Mouse (Mus musculus) forebrain, embryonic 12.5 days (tissue): ENCODE measurements around the gene Spsb1. TPM values are rescaled to one million over a fixed set of nuclear protein-coding genes. Genes with fewer than 3 reads are reported as not detected.

ENCODE experiments used
- ATAC-seq: fragments of 200-750 bp; cut with Nextera tagmentation; 2 replicates; pipeline ENCODE4 v1.8.0; 2017; ENCODE audit warnings: moderate TSS enrichment; ENCODE audit not compliant: low FRiP score
- H3K27ac ChIP-seq: fragments of 300-500 bp; sonication (generic); 2 replicates; pipeline ENCODE4 v1.5.1; 2016; ENCODE audit warnings: mild to moderate bottlenecking
- H3K27me3 ChIP-seq: fragments of 300-500 bp; sonication (generic); 2 replicates; pipeline ENCODE4 v1.6.1; 2016; ENCODE audit warnings: mild to moderate bottlenecking
- H3K36me3 ChIP-seq: fragments of 300-500 bp; sonication (generic); replicated peaks from 2 replicates; pipeline ENCODE4 v1.6.1; 2016; ENCODE audit warnings: mild to moderate bottlenecking
- H3K4me1 ChIP-seq: fragments of 300-500 bp; sonication (generic); 2 replicates; pipeline ENCODE4 v1.6.1; 2016
- H3K4me2 ChIP-seq: fragments of 300-500 bp; sonication (generic); 2 replicates; pipeline ENCODE4 v1.6.1; 2016; ENCODE audit warnings: mild to moderate bottlenecking, moderate library complexity
- H3K4me3 ChIP-seq: fragments of 300-500 bp; sonication (generic); replicated peaks from 2 replicates; pipeline ENCODE4 v1.5.1; 2016; ENCODE audit warnings: mild to moderate bottlenecking
- H3K9ac ChIP-seq: fragments of 300-500 bp; sonication (generic); 2 replicates; pipeline ENCODE4 v1.6.1; 2016; ENCODE audit warnings: mild to moderate bottlenecking
- H3K9me3 ChIP-seq: fragments of 300-500 bp; sonication (generic); 2 replicates; pipeline ENCODE4 v1.6.1; 2016
- WGBS: fragments of 180-500 bp; shearing (Covaris S2); methylation state at CpG from one replicate; pipeline ENCODE4 v1.1.7; 2016; 5-methylcytosine and 5-hydroxymethylcytosine counted together
- polyA plus RNA-seq: library from polyadenylated mRNA; unstranded; fragments of >200 nt; fragmentation: Nextera tagmentation; extraction: Ambion mirVana; gene quantifications from 2 replicates; pipeline ENCODE4 v1.2.1, GENCODE M21; 2016

The Spsb1 gene
- polyA plus RNA-seq, 1 experiment from 2014 or later = 8.1 TPM

DNA sequence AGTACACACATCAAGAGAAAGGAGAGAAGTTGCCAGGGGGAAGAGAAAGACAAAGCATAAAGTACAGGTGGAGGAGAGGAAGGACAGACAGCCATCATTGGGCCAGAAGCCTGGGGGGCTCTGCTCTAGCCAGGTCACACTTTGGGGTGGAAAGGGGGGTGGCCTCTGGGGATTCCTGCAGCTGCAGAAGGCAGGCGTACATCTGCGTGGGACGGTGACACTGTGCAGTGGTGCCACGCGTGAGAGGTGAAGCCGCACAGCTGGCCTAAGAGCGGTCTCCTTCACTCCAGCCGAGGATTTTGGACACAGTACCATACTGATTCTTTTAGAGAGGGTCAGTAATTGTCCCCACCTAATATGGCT, 37.8 kb upstream of the Spsb1 start:
- Histone ChIP-seq H3K4me3 (no peak overlapping the region), H3K36me3 (no peaks in the 10 kb centered on the region), H3K27ac (no peak overlapping the region), H3K9me3 (no peaks in the 10 kb centered on the region), H3K4me2 (no peak overlapping the region), H3K9ac (no peak overlapping the region), H3K27me3 (peaks cover 26% of the 10 kb centered on the region), H3K4me1 (peaks cover 27% of the 10 kb centered on the region)
- ATAC-seq = no peak
- 94% methylated on average over 8 of the region's 8 CpGs for WGBS

DNA sequence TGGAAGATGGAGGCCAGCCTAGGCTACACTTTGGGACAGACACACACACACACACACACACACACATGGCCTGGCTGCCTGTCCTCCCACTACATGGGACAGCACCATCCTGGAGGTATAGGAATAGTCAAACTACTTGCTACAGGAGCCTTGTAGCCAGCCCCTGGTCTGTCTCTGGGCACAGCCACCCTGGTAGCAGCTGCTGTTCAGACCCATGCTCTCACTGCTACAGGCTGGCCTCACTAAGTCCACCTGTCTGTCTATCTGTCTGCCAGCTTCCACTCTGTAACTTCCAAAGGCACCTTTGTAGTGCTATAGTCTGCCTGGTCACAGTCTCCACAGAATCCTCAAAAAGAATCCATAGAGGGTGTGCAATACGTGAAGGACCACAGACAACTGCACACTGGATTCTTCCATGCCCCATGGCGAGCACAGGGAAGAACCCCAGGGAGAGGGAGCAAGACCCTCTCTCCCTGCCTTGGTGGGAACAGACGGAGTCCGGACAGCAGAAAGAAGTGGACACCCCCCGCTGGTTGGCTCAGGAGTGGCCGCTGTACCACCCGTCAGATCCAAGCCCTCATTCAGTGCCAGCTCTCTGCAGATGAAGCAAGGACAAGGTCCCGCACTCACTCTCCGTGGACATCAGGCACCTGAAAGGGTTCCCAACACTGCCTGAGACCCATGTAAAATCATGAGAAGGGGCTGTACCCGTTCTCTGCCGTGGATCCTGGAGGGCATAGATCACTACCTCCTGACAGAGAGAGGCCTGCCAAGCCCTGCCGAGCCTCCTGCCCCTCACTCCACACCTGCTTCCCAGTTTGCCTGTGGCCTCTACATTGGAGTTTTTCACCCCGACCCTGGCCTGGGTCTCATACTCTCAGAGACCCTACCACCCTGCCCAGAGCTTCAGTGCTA, 37.2 kb upstream of the Spsb1 start:
- ATAC-seq = no peak
- H3K27me3 ChIP-seq = peaks cover 26% of the 10 kb centered on the region
- H3K36me3 ChIP-seq = no peaks in the 10 kb centered on the region
- H3K4me2 ChIP-seq = no peak overlapping the region
- no peak overlapping the region for H3K9ac ChIP-seq
- no peak overlapping the region for H3K27ac ChIP-seq
- no peaks in the 10 kb centered on the region for H3K9me3 ChIP-seq
- H3K4me3 ChIP-seq = no peak overlapping the region
- whole genome bisulfite sequencing = 77% methylated on average over 13 of the region's 13 CpGs
- peaks cover 27% of the 10 kb centered on the region for H3K4me1 ChIP-seq

DNA sequence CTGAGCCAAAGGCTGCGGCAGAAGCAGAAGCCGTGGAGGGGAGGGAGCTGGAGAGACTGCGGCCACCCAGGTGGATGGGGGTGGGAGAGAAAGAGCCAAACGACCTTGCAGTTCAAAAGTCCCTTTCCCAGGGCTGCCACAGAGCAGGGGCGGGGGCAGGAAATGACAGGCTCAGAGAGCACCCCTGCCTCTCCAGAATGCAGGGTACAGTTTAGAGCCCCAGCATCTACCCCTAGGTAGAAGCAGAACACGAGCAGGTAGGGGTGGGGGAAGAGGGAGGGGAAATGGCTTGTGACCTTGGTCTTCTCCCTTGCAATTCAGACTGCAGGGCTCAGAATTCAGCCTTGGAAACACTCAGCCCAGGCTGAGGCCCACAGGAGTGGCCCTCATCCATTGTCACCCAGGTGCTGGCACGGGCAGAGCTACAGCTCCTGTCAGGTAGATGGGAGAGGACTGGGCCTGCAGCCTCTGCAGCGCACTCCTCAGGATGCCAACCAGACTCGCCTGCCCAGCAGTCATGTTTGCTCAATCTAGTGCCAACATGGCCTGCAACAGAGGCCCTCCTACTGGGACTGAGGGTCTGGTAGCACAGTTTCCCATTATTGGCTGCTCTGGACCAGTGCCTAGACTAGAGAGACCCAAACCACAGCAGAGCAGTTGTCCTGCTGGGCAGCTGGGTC, 36.3 kb upstream of the Spsb1 start:
- Histone ChIP-seq H3K27ac (0 out of 2 replicates have a peak overlapping the region, but pooled peaks have one; percentile 43), H3K27me3 (peaks cover 25% of the 10 kb centered on the region), H3K4me2 (0 out of 2 replicates have a peak overlapping the region, but pooled peaks have one; percentile 3), H3K4me1 (peaks cover 27% of the 10 kb centered on the region), H3K9me3 (no peaks in the 10 kb centered on the region), H3K4me3 (no peak overlapping the region), H3K36me3 (no peaks in the 10 kb centered on the region), H3K9ac (no peak overlapping the region)
- WGBS = 31% methylated on average over 9 of the region's 9 CpGs
- ATAC-seq = no peak

DNA sequence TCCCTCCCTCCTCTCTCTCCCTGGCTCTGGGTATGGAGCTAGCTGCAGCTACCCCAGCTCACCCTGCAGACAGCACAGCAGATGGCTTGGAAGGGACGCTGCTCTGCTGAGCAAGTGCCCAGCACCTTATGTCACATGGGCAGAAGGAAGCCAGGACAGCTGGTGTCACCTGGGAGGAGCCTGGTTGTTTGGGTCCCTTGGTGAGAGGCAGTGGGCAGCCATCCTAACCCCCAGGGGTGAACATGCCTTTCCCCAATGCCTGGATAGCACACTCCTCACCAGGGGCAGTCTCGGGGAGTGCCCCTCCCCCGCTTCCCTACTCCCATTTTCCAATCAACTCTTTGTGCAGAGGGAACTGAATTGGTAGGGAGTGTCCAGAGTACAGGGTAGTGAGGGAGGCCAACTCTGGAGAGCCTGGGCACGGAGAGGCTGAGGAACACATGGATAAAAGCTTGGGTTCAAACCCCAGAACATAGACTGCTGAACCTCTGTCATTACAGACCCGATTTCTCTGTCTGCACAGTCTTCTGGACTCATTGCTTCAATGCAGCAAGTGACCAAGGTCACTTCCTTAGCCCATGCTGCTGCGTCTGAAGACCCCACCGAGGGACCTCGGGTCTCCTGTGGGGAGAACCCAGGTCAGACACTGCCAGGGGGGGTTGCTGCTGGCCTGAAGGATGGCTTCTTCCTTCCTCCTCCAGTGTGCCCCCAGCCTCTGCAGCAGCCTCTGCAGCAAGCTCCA, 35.5 kb upstream of the Spsb1 start:
- Histone ChIP-seq H3K9ac (no peak overlapping the region), H3K27me3 (peaks cover 22% of the 10 kb centered on the region), H3K9me3 (no peaks in the 10 kb centered on the region), H3K4me3 (no peak overlapping the region), H3K36me3 (no peaks in the 10 kb centered on the region), H3K27ac (peak overlapping the region; percentile 43; the same call in 1 of the 2 replicates), H3K4me1 (peaks cover 27% of the 10 kb centered on the region), H3K4me2 (0 out of 2 replicates have a peak overlapping the region, but pooled peaks have one; percentile 3)
- WGBS = 16% methylated on average over 8 of the region's 8 CpGs
- ATAC-seq = peak; percentile 62

DNA sequence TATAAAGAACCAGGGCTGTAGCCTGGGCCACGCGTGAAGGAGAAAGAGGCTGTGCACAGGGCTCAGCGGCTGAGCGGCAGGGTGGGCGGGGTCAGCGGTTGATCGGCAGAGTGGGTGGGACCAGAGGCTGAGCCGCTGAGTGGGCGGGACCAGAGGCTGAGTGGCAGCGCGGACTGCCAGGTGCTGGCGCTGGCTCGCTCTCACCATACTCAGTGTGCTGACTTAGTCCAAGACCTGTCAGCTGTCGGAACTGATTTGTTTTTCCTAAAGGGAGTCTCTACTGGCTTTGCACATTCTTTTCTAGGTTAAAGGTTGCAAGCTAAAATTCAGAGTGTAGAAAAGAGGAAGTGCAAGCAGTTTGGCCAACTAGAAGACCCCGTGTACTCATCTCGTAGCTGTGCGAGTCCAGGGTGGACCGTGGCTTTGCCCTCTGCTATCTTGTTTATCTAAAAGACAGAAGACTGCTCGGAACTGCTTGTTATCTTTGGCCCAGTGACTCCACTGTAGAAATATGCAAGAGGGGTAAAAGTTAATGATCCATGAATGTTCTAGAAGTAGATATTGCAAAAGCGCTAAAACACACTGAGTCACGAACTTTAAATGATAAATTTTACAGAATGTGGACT, 34.2 kb upstream of the Spsb1 start:
- Histone ChIP-seq H3K36me3 (no peaks in the 10 kb centered on the region), H3K27ac (no peak overlapping the region), H3K9me3 (no peaks in the 10 kb centered on the region), H3K4me2 (peak overlapping the region; percentile 55), H3K27me3 (peaks cover 22% of the 10 kb centered on the region), H3K9ac (peak overlapping the region; percentile 38; the same call in 1 of the 2 replicates), H3K4me1 (peaks cover 27% of the 10 kb centered on the region), H3K4me3 (peak overlapping the region; percentile 24)
- peak; percentile 96 for ATAC-seq
- WGBS = 11% methylated on average over 21 of the region's 21 CpGs

DNA sequence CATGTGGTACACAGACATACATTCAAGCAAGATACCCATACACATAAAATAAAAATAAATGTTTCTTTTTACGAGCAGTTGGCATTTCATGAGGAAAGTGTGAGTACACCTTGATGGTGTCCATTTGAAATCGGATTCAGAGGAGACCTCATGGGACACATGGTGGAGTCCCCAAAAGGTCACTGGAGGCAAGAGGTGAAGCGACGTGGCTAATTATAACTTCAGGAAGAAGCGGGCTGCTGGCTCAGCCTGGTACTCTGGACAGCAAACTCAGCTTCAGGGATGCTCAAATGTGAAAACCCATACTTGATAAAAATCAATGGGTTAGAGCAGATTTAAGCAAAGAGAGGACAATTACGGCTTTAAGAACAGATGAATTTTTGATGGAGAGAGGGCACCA, 33.5 kb upstream of the Spsb1 start:
- H3K9me3 ChIP-seq = no peaks in the 10 kb centered on the region

DNA sequence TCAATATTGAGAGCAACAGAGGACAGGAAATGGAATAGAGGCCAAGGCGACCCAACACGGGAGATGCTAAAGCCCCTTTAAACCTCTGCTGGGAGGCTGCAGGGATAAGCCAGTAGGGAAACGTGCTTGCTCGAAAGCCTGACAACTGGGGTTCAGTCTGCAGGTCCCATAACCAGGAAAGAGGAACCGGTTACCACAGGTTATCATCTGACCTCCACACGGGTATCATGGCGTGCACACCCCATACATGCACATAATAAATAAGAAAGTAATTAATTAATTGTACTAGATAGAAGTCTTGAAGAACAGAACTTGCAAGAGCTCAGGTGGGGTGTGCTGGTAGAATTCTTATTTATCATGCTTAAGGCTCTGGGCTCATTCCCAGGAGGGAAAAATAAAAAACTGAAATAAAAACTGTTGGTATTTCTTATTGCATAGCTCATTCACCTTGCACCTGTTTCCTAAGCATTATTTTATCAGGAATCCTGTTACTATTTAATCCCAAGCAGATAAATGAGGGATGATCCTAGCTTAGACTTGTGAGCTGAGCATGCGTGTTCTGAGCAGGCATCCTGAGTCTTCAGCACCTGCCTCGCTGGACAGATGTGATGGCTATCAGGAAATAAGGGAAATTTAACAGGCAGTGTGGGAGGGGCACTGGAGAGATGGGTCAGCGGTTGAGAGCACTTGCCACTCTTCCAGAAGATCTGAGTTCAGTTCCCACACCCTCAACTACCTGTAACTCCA, 32.0 kb upstream of the Spsb1 start:
- Histone ChIP-seq H3K27ac (no peak overlapping the region), H3K36me3 (no peaks in the 10 kb centered on the region), H3K4me1 (peaks cover 27% of the 10 kb centered on the region), H3K4me3 (no peak overlapping the region), H3K4me2 (no peak overlapping the region), H3K9me3 (no peaks in the 10 kb centered on the region), H3K9ac (no peak overlapping the region), H3K27me3 (peaks cover 22% of the 10 kb centered on the region)
- WGBS = 79% methylated on average over 10 of the region's 10 CpGs
- no peak for ATAC-seq

More for the DNA sequence above, 33.5 kb upstream of the Spsb1 start:
- Histone ChIP-seq H3K27ac (no peak overlapping the region), H3K9ac (no peak overlapping the region), H3K4me1 (peaks cover 27% of the 10 kb centered on the region), H3K4me2 (peak overlapping the region; percentile 55; the same call in 1 of the 2 replicates), H3K27me3 (peaks cover 22% of the 10 kb centered on the region), H3K36me3 (no peaks in the 10 kb centered on the region), H3K4me3 (no peak overlapping the region)
- no peak for ATAC-seq
- 84% methylated on average over 6 of the region's 6 CpGs for WGBS

DNA sequence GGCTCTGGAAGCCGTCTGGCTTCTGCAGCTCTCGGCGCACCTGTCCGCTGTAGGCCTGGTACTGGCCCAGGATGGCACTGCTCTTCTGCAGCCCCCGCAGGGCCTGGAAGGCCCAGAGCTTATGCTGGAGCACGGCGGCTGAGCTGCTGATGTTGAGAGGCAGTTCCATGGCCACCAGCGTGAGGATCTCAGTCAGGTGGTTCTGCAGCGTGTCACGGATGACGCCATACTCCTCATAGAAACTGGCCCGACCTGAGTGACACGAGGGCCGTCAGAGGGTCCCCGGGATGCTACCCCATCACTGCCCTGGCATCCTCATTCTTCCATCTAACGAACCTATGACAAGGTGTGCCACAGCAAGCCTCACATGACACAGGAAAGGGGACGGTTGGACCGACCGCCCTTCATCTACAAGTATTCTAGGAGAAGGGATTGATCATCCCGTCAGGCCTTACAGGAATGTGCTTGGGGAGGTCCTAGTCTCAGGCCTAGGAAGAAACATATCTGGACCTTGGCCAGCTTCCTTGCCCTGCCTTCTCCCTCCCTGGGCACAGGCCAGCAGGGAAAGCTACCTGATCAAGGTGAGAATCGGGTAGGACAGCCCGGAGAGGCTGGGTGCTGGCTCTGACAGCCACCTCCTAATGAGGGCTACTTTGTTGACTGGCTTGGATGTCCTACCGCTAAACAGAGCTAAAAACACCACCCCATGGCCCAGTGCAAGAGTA, 29.2 kb upstream of the Spsb1 start:
- Histone ChIP-seq H3K27me3 (peaks cover 9% of the 10 kb centered on the region; the same call in 1 of the 2 replicates), H3K4me3 (no peak overlapping the region), H3K9me3 (no peaks in the 10 kb centered on the region), H3K4me2 (no peak overlapping the region), H3K36me3 (no peaks in the 10 kb centered on the region), H3K4me1 (peaks cover 13% of the 10 kb centered on the region), H3K9ac (no peak overlapping the region), H3K27ac (no peak overlapping the region)
- 93% methylated on average over 23 of the region's 23 CpGs for WGBS
- ATAC-seq = no peak

DNA sequence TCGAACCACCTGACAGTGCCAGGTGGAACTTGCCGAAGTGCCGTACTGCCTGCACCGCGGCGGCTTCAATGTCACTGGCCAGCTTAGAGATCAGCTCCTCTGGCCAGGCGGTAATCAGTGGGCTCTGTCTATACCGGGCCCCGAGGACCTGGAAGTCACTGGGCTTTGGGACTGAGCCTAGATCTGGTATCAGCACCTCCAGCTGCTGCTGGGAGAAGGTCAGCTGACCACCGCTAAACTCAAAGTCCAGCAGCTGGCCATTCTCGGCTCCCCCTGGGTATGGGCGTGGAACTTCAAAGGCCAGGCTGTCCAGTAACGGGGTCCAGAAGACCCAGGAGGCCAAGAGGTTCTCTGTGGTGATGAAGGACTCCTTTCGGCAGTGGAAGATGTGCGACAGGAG, 27.3 kb upstream of the Spsb1 start:
- H3K4me2 ChIP-seq = no peak overlapping the region
- ATAC-seq = no peak
- 85% methylated on average over 15 of the region's 15 CpGs for WGBS
- no peaks in the 10 kb centered on the region for H3K9me3 ChIP-seq
- peaks cover 12% of the 10 kb centered on the region for H3K4me1 ChIP-seq
- H3K9ac ChIP-seq = no peak overlapping the region
- peaks cover 13% of the 10 kb centered on the region; the same call in 1 of the 2 replicates for H3K27me3 ChIP-seq
- H3K27ac ChIP-seq = no peak overlapping the region
- H3K36me3 ChIP-seq = no peaks in the 10 kb centered on the region
- no peak overlapping the region for H3K4me3 ChIP-seq

DNA sequence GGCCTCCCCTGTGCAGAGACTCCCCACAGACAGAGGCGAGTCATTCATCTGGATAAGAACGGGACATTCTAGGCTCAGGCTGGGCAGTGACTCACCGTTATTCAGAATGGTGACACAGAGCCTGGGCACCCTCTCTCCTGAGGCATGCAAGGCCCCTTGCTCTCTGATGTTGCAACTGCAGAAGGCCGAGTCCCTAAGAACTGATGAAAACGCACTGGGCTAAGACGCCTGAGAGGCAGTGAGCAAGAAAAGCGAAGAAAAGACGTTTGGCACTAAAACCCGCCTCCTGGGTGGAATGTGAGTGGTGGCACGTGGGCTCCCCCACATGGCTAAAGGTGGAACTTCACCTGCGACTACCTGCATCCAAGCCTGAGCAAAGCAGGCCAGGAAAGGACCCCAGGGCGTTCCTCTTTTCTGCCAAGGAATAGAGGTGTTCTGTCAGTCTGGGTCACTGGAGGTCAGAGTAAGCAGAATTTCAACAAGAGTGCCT, 25.0 kb upstream of the Spsb1 start:
- H3K4me1 ChIP-seq = peaks cover 18% of the 10 kb centered on the region
- ATAC-seq = peak; percentile 73
- H3K36me3 ChIP-seq = no peaks in the 10 kb centered on the region
- H3K27ac ChIP-seq = 0 out of 2 replicates have a peak overlapping the region, but pooled peaks have one; percentile 19
- H3K4me2 ChIP-seq = peak overlapping the region; percentile 54
- H3K9ac ChIP-seq = 0 out of 2 replicates have a peak overlapping the region, but pooled peaks have one; percentile 42
- H3K9me3 ChIP-seq = no peaks in the 10 kb centered on the region
- peak overlapping the region; percentile 25 for H3K4me3 ChIP-seq
- H3K27me3 ChIP-seq = peaks cover 13% of the 10 kb centered on the region; the same call in 1 of the 2 replicates
- WGBS = 2% methylated on average over 12 of the region's 12 CpGs
